14 mouse cellular contexts compared by ENCODE assay signal in genomic region chr9:62215151-62215859, GRCm38 (mm10).
"Had no signal": no experiment of that assay in that cellular context is flagged by ENCODE, and none has a peak within 500 bp of the region (broad histone marks: within the 10 kb centered on the region; RNA-seq: fewer than 3 reads in every experiment).

No protein-coding gene starts in this region.

- H3K4me3 ChIP-seq: layer of hippocampus, adult 2 months; limb, embryonic 13.5 days; midbrain, embryonic 12.5 days; myocyte; neural tube, embryonic 15.5 days had no signal

- H3K9me3 ChIP-seq: limb, embryonic 13.5 days; midbrain, embryonic 12.5 days; neural tube, embryonic 15.5 days had no signal

- DNase-seq: kidney, adult 11 months; kidney, adult 9 months; kidney, postnatal 36 days; layer of hippocampus, postnatal 36 days; lung, adult 18-20 months; thymus, postnatal 4 days had no signal

- H3K27ac ChIP-seq: kidney, postnatal 0 days; layer of hippocampus, adult 2 months; limb, embryonic 13.5 days; liver, embryonic 14.5 days; midbrain, embryonic 12.5 days; neural tube, embryonic 15.5 days; stomach, postnatal 0 days had no signal

- H3K27me3 ChIP-seq: limb, embryonic 13.5 days; midbrain, embryonic 12.5 days; neural tube, embryonic 15.5 days had no signal

- H3K4me2 ChIP-seq: limb, embryonic 13.5 days; midbrain, embryonic 12.5 days; neural tube, embryonic 15.5 days had no signal

- H3K36me3 ChIP-seq: limb, embryonic 13.5 days; midbrain, embryonic 12.5 days; neural tube, embryonic 15.5 days had no signal

- H3K9ac ChIP-seq: limb, embryonic 13.5 days; liver, embryonic 14.5 days; midbrain, embryonic 12.5 days; neural tube, embryonic 15.5 days had no signal
